Mouse (Mus musculus) limb, embryonic 14.5 days (tissue): ENCODE results near the gene Kcnk5. TPM values are rescaled to one million over a fixed set of nuclear protein-coding genes. Genes with fewer than 3 reads are reported as not detected.

Experiments
- ATAC-seq: fragments of 200-750 bp; cut with Nextera tagmentation; 2 replicates; pipeline ENCODE4 v1.8.0; 2017; ENCODE audit warnings: low read depth, moderate number of reproducible peaks, moderate TSS enrichment; ENCODE audit not compliant: low FRiP score
- DNase-seq: peaks from one replicate; pipeline ENCODE4 v3.0.0-alpha.2; 2015; ENCODE audit warnings: low spot score
- H3K27ac ChIP-seq: fragments of 300-500 bp; sonication (generic); replicated peaks from 2 replicates; pipeline ENCODE4 v1.5.1; 2014; ENCODE audit warnings: low read depth, mild to moderate bottlenecking, low read length, moderate library complexity, mixed read lengths
- H3K27me3 ChIP-seq: fragments of 300-500 bp; sonication (generic); 2 replicates; pipeline ENCODE4 v1.6.1; 2014; ENCODE audit warnings: low read length, mixed read lengths; ENCODE audit not compliant: control insufficient read depth, insufficient read depth
- H3K36me3 ChIP-seq: fragments of 300-500 bp; sonication (generic); 2 replicates; pipeline ENCODE4 v1.6.1; 2014; ENCODE audit warnings: mild to moderate bottlenecking, low read length, moderate library complexity, mixed read lengths; ENCODE audit not compliant: control insufficient read depth, insufficient read depth
- H3K4me1 ChIP-seq: fragments of 300-500 bp; sonication (generic); 2 replicates; pipeline ENCODE4 v1.6.1; 2014; ENCODE audit warnings: antibody characterized with exemption, low read length, mixed read lengths; ENCODE audit not compliant: control insufficient read depth, insufficient read depth
- H3K4me2 ChIP-seq: fragments of 300-500 bp; sonication (generic); replicated peaks from 2 replicates; pipeline ENCODE4 v1.6.1; 2014; ENCODE audit warnings: low read depth, mild to moderate bottlenecking, low read length, moderate library complexity; ENCODE audit not compliant: severe bottlenecking
- H3K4me3 ChIP-seq: fragments of 300-500 bp; sonication (generic); replicated peaks from 2 replicates; pipeline ENCODE4 v1.5.1; 2014; ENCODE audit warnings: low read length
- H3K9ac ChIP-seq: fragments of 300-500 bp; sonication (generic); 2 replicates; pipeline ENCODE4 v1.6.1; 2014; ENCODE audit warnings: mild to moderate bottlenecking, low read depth, low read length, moderate library complexity; ENCODE audit not compliant: severe bottlenecking
- H3K9me3 ChIP-seq: fragments of 300-500 bp; sonication (generic); 2 replicates; pipeline ENCODE4 v1.6.1; 2016; ENCODE audit warnings: low read length; ENCODE audit not compliant: control insufficient read depth
- POLR2A ChIP-seq: fragments of 200-500 bp; IDR thresholded peaks from 2 replicates; pipeline ENCODE4 v1.8.0; 2012; ENCODE audit warnings: inconsistent platforms, mild to moderate bottlenecking, moderate library complexity, borderline replicate concordance; ENCODE audit not compliant: insufficient read depth, insufficient read length; ENCODE audit errors: extremely low read depth
- WGBS: fragments of 180-500 bp; shearing (Covaris S2); extraction: QIAGEN DNeasy Blood & Tissue Kit; methylation state at CpG from one replicate; pipeline ENCODE4 v1.1.7; 2014; 5-methylcytosine and 5-hydroxymethylcytosine counted together
- polyA plus RNA-seq, 2 experiments: library from polyadenylated mRNA; depleted of rRNA in 1 of 2; stranded (reverse) in 1 of 2; unstranded in 1 of 2; fragments of >200 nt; fragmentation: Nextera tagmentation in 1 of 2; extraction: Ambion mirVana in 1 of 2; gene quantifications; 2 replicates each; pipeline versions ENCODE4 v1.2.1 to v1.2.3; 2012 to 2014

Kcnk5 gene
- polyA plus RNA-seq, 2 experiments, result 4.1 to 5.5 TPM

GRCm38 (mm10) chr14:20179731-20180280 is 1.8 kb downstream of the Kcnk5 start:
- no peak overlapping the region for H3K9ac ChIP-seq
- peak overlapping the region; percentile 59 for H3K4me3 ChIP-seq
- TF ChIP-seq POLR2A, result no peak
- peak overlapping the region; percentile 93 for H3K4me2 ChIP-seq
- H3K27ac ChIP-seq, result no peak overlapping the region
- no peaks in the 10 kb centered on the region for H3K9me3 ChIP-seq
- no peaks in the 10 kb centered on the region for H3K36me3 ChIP-seq
- 74% methylated on average over 5 of the region's 5 CpGs for WGBS
- peaks cover 36% of the 10 kb centered on the region for H3K4me1 ChIP-seq
- DNase-seq, result no peak
- no peaks in the 10 kb centered on the region for H3K27me3 ChIP-seq
- no peak for ATAC-seq

- DNase-seq (no peak), ATAC-seq (no peak)
- TF ChIP-seq POLR2A, result no peak
- Histone ChIP-seq H3K9me3 (no peaks in the 10 kb centered on the region), H3K9ac (0 out of 2 replicates have a peak overlapping the region, but pooled peaks have one; percentile 12), H3K4me3 (0 out of 2 replicates have a peak overlapping the region, but pooled peaks have one; percentile 8), H3K36me3 (no peaks in the 10 kb centered on the region), H3K4me2 (peak overlapping the region; percentile 93), H3K4me1 (peaks cover 36% of the 10 kb centered on the region), H3K27me3 (no peaks in the 10 kb centered on the region), H3K27ac (no peak overlapping the region)
- WGBS, result 29% methylated on average over 3 of the region's 3 CpGs
Measured at GRCm38 (mm10) chr14:20179080-20179479, 2.5 kb downstream of the Kcnk5 start.

- H3K4me3 ChIP-seq, result no peak overlapping the region
- H3K9me3 ChIP-seq, result no peaks in the 10 kb centered on the region
- TF ChIP-seq POLR2A, result no peak
- H3K4me1 ChIP-seq, result peaks cover 36% of the 10 kb centered on the region
- WGBS, result 27% methylated on average over 3 of the region's 4 CpGs
- no peak overlapping the region for H3K27ac ChIP-seq
- ATAC-seq (no peak), DNase-seq (no peak)
- H3K9ac ChIP-seq, result no peak overlapping the region
- peak overlapping the region; percentile 93; the same call in 1 of the 2 replicates for H3K4me2 ChIP-seq
- H3K27me3 ChIP-seq, result no peaks in the 10 kb centered on the region
- no peaks in the 10 kb centered on the region for H3K36me3 ChIP-seq
Measured at GRCm38 (mm10) chr14:20178593-20178992, 3.0 kb downstream of the Kcnk5 start.

- Histone ChIP-seq H3K4me2 (peak overlapping the region; percentile 21; the same call in 1 of the 2 replicates), H3K4me1 (peaks cover 36% of the 10 kb centered on the region), H3K4me3 (no peak overlapping the region), H3K27ac (no peak overlapping the region), H3K9ac (0 out of 2 replicates have a peak overlapping the region, but pooled peaks have one; percentile 16), H3K27me3 (no peaks in the 10 kb centered on the region), H3K36me3 (no peaks in the 10 kb centered on the region), H3K9me3 (no peaks in the 10 kb centered on the region)
- no peak for TF ChIP-seq POLR2A
- DNase-seq (no peak), ATAC-seq (no peak)
- 70% methylated on average over 9 of the region's 9 CpGs for WGBS
Measured at GRCm38 (mm10) chr14:20177494-20178123, 4.0 kb downstream of the Kcnk5 start.

GRCm38 (mm10) chr14:20175705-20176104 is 5.9 kb downstream of the Kcnk5 start:
- Histone ChIP-seq H3K27ac (no peak overlapping the region), H3K4me1 (peaks cover 37% of the 10 kb centered on the region), H3K4me3 (no peak overlapping the region), H3K9ac (no peak overlapping the region), H3K9me3 (no peaks in the 10 kb centered on the region), H3K4me2 (no peak overlapping the region), H3K36me3 (no peaks in the 10 kb centered on the region), H3K27me3 (no peaks in the 10 kb centered on the region)
- 82% methylated on average over 4 of the region's 4 CpGs for WGBS
- no peak for DNase-seq
- no peak for ATAC-seq
- no peak for TF ChIP-seq POLR2A
